Mouse (Mus musculus) hindbrain, embryonic 15.5 days (tissue): ENCODE measurements around the gene Fam189a1. TPM values are rescaled to one million over a fixed set of nuclear protein-coding genes. Genes with fewer than 3 reads are reported as not detected.

Source experiments
- ATAC-seq: fragments of 200-750 bp; cut with Nextera tagmentation; 2 replicates; pipeline ENCODE4 v1.8.0; 2017; ENCODE audit warnings: low read depth, moderate number of reproducible peaks, moderate TSS enrichment; ENCODE audit not compliant: low FRiP score
- H3K27ac ChIP-seq: fragments of 300-500 bp; sonication (generic); replicated peaks from 2 replicates; pipeline ENCODE4 v1.5.1; 2015; ENCODE audit warnings: mild to moderate bottlenecking, inconsistent platforms
- H3K27me3 ChIP-seq: fragments of 300-500 bp; sonication (generic); 2 replicates; pipeline ENCODE4 v1.6.1; 2015; ENCODE audit warnings: control low read depth, inconsistent platforms
- H3K36me3 ChIP-seq: fragments of 300-500 bp; sonication (generic); 2 replicates; pipeline ENCODE4 v1.6.1; 2015; ENCODE audit warnings: control low read depth, inconsistent platforms
- H3K4me1 ChIP-seq: fragments of 300-500 bp; sonication (generic); replicated peaks from 2 replicates; pipeline ENCODE4 v1.6.1; 2015; ENCODE audit warnings: control low read depth, inconsistent platforms
- H3K4me2 ChIP-seq: fragments of 300-500 bp; sonication (generic); 2 replicates; pipeline ENCODE4 v1.6.1; 2015; ENCODE audit warnings: moderate library complexity, mild to moderate bottlenecking, inconsistent platforms
- H3K4me3 ChIP-seq: fragments of 300-500 bp; sonication (generic); 2 replicates; pipeline ENCODE4 v1.5.1; 2015; ENCODE audit warnings: mild to moderate bottlenecking, inconsistent platforms
- H3K9ac ChIP-seq: fragments of 300-500 bp; sonication (generic); 2 replicates; pipeline ENCODE4 v1.6.1; 2015; ENCODE audit warnings: inconsistent platforms
- H3K9me3 ChIP-seq: fragments of 300-500 bp; sonication (generic); 2 replicates; pipeline ENCODE4 v1.6.1; 2016; ENCODE audit warnings: control low read depth, inconsistent platforms
- WGBS: fragments of 180-500 bp; shearing (Covaris S2); methylation state at CpG from one replicate; pipeline ENCODE4 v1.1.7; 2015; 5-methylcytosine and 5-hydroxymethylcytosine counted together
- polyA plus RNA-seq: library from polyadenylated mRNA; unstranded; fragments of >200 nt; fragmentation: Nextera tagmentation; extraction: Ambion mirVana; gene quantifications from 2 replicates; pipeline ENCODE4 v1.2.1, GENCODE M21; 2015

The Fam189a1 gene
- polyA plus RNA-seq, 1 experiment from 2014 or later = 17.1 TPM

GRCm38 (mm10) chr7:64930980-64931379 is 225.4 kb downstream of the Fam189a1 start:
- H3K9me3 ChIP-seq = no peaks in the 10 kb centered on the region
- 55% methylated on average over 4 of the region's 4 CpGs for WGBS
- 0 out of 2 replicates have a peak, but pooled peaks have one; percentile 48 for ATAC-seq

GRCm38 (mm10) chr7:64923918-64924317 is 232.5 kb downstream of the Fam189a1 start:
- Histone ChIP-seq H3K27ac (no peak overlapping the region), H3K9me3 (no peaks in the 10 kb centered on the region), H3K4me1 (peaks cover 10% of the 10 kb centered on the region), H3K4me2 (no peak overlapping the region), H3K9ac (no peak overlapping the region), H3K36me3 (no peaks in the 10 kb centered on the region), H3K4me3 (no peak overlapping the region), H3K27me3 (no peaks in the 10 kb centered on the region)
- WGBS = 83% methylated on average over 5 of the region's 5 CpGs
- ATAC-seq = no peak

More at GRCm38 (mm10) chr7:64930980-64931379, 225.4 kb downstream of the Fam189a1 start:
- no peak overlapping the region for H3K9ac ChIP-seq
- H3K4me1 ChIP-seq = peaks cover 8% of the 10 kb centered on the region; the same call in 1 of the 2 replicates
- no peaks in the 10 kb centered on the region for H3K36me3 ChIP-seq
- H3K27ac ChIP-seq = 0 out of 2 replicates have a peak overlapping the region, but pooled peaks have one; percentile 39
- no peak overlapping the region for H3K4me2 ChIP-seq
- H3K4me3 ChIP-seq = no peak overlapping the region
- H3K27me3 ChIP-seq = no peaks in the 10 kb centered on the region

- Histone ChIP-seq H3K4me2 (no peak overlapping the region), H3K9me3 (no peaks in the 10 kb centered on the region), H3K9ac (no peak overlapping the region), H3K27me3 (no peaks in the 10 kb centered on the region), H3K4me1 (peaks cover 10% of the 10 kb centered on the region), H3K4me3 (no peak overlapping the region), H3K27ac (peak overlapping the region; percentile 43; the same call in 1 of the 2 replicates), H3K36me3 (no peaks in the 10 kb centered on the region)
- ATAC-seq = no peak
- 59% methylated on average over 13 of the region's 13 CpGs for WGBS
Measured at GRCm38 (mm10) chr7:64921189-64921588, 235.2 kb downstream of the Fam189a1 start.

- H3K9ac ChIP-seq = no peak overlapping the region
- no peaks in the 10 kb centered on the region for H3K36me3 ChIP-seq
- H3K27me3 ChIP-seq = no peaks in the 10 kb centered on the region
- whole genome bisulfite sequencing = 13% methylated on average over 5 of the region's 5 CpGs
- H3K4me3 ChIP-seq = no peak overlapping the region
- peaks cover 10% of the 10 kb centered on the region for H3K4me1 ChIP-seq
- no peaks in the 10 kb centered on the region for H3K9me3 ChIP-seq
- ATAC-seq = no peak
- H3K4me2 ChIP-seq = no peak overlapping the region
- peak overlapping the region; percentile 1; the same call in 1 of the 2 replicates for H3K27ac ChIP-seq
Measured at GRCm38 (mm10) chr7:64920735-64921134, 235.6 kb downstream of the Fam189a1 start.

GRCm38 (mm10) chr7:64916654-64917053 is 239.7 kb downstream of the Fam189a1 start:
- no peak overlapping the region for H3K4me3 ChIP-seq
- peak; percentile 62; the same call in 1 of the 2 replicates for ATAC-seq
- no peak overlapping the region for H3K9ac ChIP-seq
- no peak overlapping the region for H3K27ac ChIP-seq
- 53% methylated on average over 7 of the region's 7 CpGs for WGBS
- H3K36me3 ChIP-seq = no peaks in the 10 kb centered on the region
- H3K4me1 ChIP-seq = peaks cover 22% of the 10 kb centered on the region
- no peak overlapping the region for H3K4me2 ChIP-seq
- H3K9me3 ChIP-seq = no peaks in the 10 kb centered on the region
- H3K27me3 ChIP-seq = no peaks in the 10 kb centered on the region

- Histone ChIP-seq H3K27me3 (no peaks in the 10 kb centered on the region), H3K9ac (no peak overlapping the region), H3K4me3 (no peak overlapping the region), H3K9me3 (no peaks in the 10 kb centered on the region), H3K27ac (peak overlapping the region; percentile 57), H3K4me1 (peaks cover 13% of the 10 kb centered on the region; the same call in 1 of the 2 replicates), H3K36me3 (no peaks in the 10 kb centered on the region), H3K4me2 (no peak overlapping the region)
- 48% methylated on average over 2 of the region's 2 CpGs for WGBS
- no peak for ATAC-seq
Measured at GRCm38 (mm10) chr7:64915121-64915520, 241.2 kb downstream of the Fam189a1 start.

GRCm38 (mm10) chr7:64911945-64912344 is 244.4 kb downstream of the Fam189a1 start:
- WGBS = 81% methylated on average over 2 of the region's 2 CpGs
- Histone ChIP-seq H3K9ac (no peak overlapping the region), H3K4me1 (peaks cover 12% of the 10 kb centered on the region; the same call in 1 of the 2 replicates), H3K27me3 (no peaks in the 10 kb centered on the region), H3K27ac (no peak overlapping the region), H3K9me3 (no peaks in the 10 kb centered on the region), H3K36me3 (no peaks in the 10 kb centered on the region), H3K4me3 (no peak overlapping the region), H3K4me2 (no peak overlapping the region)
- ATAC-seq = no peak

GRCm38 (mm10) chr7:64910208-64910607 is 246.2 kb downstream of the Fam189a1 start:
- Histone ChIP-seq H3K36me3 (no peaks in the 10 kb centered on the region), H3K4me3 (no peak overlapping the region), H3K4me1 (peaks cover 7% of the 10 kb centered on the region; the same call in 1 of the 2 replicates), H3K27ac (no peak overlapping the region), H3K4me2 (no peak overlapping the region), H3K9ac (no peak overlapping the region), H3K9me3 (no peaks in the 10 kb centered on the region), H3K27me3 (no peaks in the 10 kb centered on the region)
- ATAC-seq = no peak
- WGBS = 93% methylated on average over 2 of the region's 2 CpGs

- Histone ChIP-seq H3K36me3 (no peaks in the 10 kb centered on the region), H3K27me3 (no peaks in the 10 kb centered on the region), H3K9me3 (no peaks in the 10 kb centered on the region), H3K4me3 (no peak overlapping the region), H3K9ac (no peak overlapping the region), H3K27ac (no peak overlapping the region), H3K4me1 (no peaks in the 10 kb centered on the region), H3K4me2 (no peak overlapping the region)
- no peak for ATAC-seq
- WGBS = 81% methylated on average over 5 of the region's 5 CpGs
Measured at GRCm38 (mm10) chr7:64906955-64907354, 249.4 kb downstream of the Fam189a1 start.

GRCm38 (mm10) chr7:64905506-64905905 is 250.9 kb downstream of the Fam189a1 start:
- Histone ChIP-seq H3K27me3 (no peaks in the 10 kb centered on the region), H3K4me1 (no peaks in the 10 kb centered on the region), H3K36me3 (no peaks in the 10 kb centered on the region), H3K4me2 (no peak overlapping the region), H3K4me3 (no peak overlapping the region), H3K27ac (no peak overlapping the region), H3K9ac (no peak overlapping the region), H3K9me3 (no peaks in the 10 kb centered on the region)
- WGBS = 96% methylated on average over 3 of the region's 3 CpGs
- ATAC-seq = no peak

GRCm38 (mm10) chr7:64900249-64900648 is 256.1 kb downstream of the Fam189a1 start:
- no peak for ATAC-seq
- H3K4me3 ChIP-seq = no peak overlapping the region
- H3K4me1 ChIP-seq = peaks cover 14% of the 10 kb centered on the region; the same call in 1 of the 2 replicates
- WGBS = 66% methylated on average over 2 of the region's 2 CpGs
- no peaks in the 10 kb centered on the region for H3K36me3 ChIP-seq
- no peak overlapping the region for H3K9ac ChIP-seq
- no peaks in the 10 kb centered on the region for H3K27me3 ChIP-seq
- no peak overlapping the region for H3K27ac ChIP-seq
- no peak overlapping the region for H3K4me2 ChIP-seq
- H3K9me3 ChIP-seq = no peaks in the 10 kb centered on the region

GRCm38 (mm10) chr7:64896587-64896986 is 259.8 kb downstream of the Fam189a1 start:
- H3K27ac ChIP-seq = no peak overlapping the region
- no peaks in the 10 kb centered on the region for H3K27me3 ChIP-seq
- H3K4me1 ChIP-seq = peaks cover 14% of the 10 kb centered on the region; the same call in 1 of the 2 replicates
- H3K4me3 ChIP-seq = no peak overlapping the region
- H3K9ac ChIP-seq = no peak overlapping the region
- no peaks in the 10 kb centered on the region for H3K36me3 ChIP-seq
- WGBS = 75% methylated on average over 6 of the region's 6 CpGs
- ATAC-seq = no peak
- no peak overlapping the region for H3K4me2 ChIP-seq
- H3K9me3 ChIP-seq = no peaks in the 10 kb centered on the region

GRCm38 (mm10) chr7:64895685-64896101 is 260.7 kb downstream of the Fam189a1 start:
- no peak overlapping the region for H3K4me3 ChIP-seq
- WGBS = 47% methylated on average over 5 of the region's 5 CpGs
- no peaks in the 10 kb centered on the region for H3K9me3 ChIP-seq
- H3K4me2 ChIP-seq = no peak overlapping the region
- ATAC-seq = 0 out of 2 replicates have a peak, but pooled peaks have one; percentile 4
- peaks cover 14% of the 10 kb centered on the region; the same call in 1 of the 2 replicates for H3K4me1 ChIP-seq
- H3K27me3 ChIP-seq = no peaks in the 10 kb centered on the region
- H3K36me3 ChIP-seq = no peaks in the 10 kb centered on the region
- no peak overlapping the region for H3K9ac ChIP-seq
- H3K27ac ChIP-seq = peak overlapping the region; percentile 42; the same call in 1 of the 2 replicates
